Mouse (Mus musculus) adrenal gland, postnatal 14 days (tissue): Measurements from ENCODE around the gene Amh. TPM values are rescaled to one million over a fixed set of nuclear protein-coding genes. Genes with fewer than 3 reads are reported as not detected.
"Not testable (repeated sequence)": the region's sequence is repeated elsewhere in the genome, so short reads cannot be mapped to it uniquely, and the experiment has no call there.

ENCODE experiments used
- DNase-seq: peaks from one replicate; pipeline ENCODE4 v3.0.0; 2021; ENCODE audit warnings: mixed read lengths
- total RNA-seq: library from RNA; stranded (reverse); gene quantifications from 2 replicates; pipeline ENCODE4 v1.2.3, GENCODE M21; 2021

Amh gene
- total RNA-seq, 1 experiment from 2014 or later = 0.74 TPM

DNA sequence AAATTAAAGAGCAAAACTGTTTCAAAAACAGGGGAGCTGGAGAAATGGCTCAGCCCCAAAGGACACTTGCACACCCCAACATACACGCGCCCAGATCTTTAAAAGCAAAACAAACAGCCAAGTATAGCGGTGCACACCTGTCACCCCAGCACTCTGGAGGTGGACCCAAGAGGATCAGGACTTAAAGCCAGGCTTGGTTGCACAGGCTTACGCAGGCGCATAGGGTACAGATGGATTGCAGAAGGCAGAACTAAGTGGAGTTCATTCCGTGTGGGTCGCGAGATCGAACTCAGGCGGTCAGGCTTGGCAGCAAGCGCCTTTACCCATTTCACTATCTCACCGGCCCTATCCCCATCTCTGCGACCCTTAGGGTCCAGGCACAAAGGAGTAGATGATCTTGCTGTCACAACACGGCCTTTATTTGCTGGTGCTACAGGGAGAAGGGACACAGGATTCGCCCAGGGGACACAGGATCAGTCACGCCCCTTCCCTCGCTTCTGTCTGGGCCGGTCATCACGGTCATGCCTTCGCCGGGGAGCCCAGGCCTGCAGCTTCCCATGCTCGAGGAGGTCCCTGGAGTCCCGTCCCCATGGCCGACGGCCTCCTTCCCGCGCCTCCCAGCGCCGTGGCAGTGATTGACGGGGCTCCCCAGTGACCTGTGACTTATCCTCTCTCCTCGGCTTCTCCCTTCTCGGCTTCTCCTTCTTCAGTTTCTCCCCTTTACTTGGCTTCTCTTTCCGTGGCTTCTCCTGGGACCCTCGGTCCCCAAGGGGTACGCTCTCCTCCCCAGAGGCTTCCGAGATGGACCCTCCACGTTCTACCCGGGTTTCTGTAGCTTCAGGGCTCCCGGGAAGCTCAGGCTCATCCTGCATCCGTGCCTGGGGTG is 3.3 kb downstream of the Amh start:
- DNase-seq = peak; percentile 40

DNA sequence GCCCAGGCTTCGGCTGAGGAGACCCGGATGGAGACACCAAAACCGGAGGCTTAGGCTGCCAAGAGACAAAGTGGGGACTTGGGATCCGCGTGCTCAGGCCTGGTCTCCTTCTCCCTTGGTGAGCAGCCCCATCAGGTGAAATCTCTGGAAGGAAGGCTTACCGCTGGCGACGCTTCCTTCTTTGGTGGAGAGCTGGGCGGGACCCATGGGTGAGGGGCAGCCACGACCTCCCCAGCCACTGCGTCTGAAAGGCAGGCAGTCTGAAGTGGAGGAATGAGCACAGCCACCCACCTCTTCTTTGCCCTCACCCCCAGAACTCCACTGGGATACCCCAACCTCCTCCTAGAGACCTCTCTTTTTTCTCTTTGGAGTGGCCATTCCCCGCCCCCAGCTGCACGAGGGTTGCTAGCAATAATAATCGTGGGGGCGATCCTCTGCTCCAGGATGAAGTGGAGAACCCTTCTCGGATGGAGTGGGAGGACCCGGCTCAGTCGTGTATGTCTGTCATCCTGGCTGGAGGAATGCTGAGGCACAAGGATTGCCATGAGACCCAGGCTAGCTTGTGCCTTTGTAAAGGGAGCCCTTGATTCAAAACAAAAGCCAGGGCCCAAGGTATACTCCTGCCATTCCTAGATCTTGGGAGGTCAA is 4.1 kb downstream of the Amh start:
- DNase-seq = peak; percentile 6

DNA sequence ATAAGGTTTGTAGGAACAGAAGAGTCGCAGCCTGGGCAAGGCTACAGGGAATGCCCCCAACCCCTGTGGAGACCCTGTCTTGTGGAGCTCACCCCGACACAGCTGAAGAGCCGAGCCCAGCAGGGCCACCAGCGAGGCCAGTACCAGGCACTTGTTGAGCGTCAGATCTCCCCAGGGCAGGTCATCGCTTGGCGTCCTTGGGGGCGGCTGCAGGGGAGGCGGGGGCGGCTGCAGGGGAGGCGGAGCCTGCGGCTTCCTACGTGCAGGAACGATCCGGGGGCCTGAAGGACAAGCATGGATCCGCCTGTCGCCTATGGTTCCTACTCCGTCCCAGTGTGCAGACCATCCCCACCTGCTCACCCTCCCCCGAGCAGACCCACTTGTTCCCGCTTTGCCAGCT is 5.0 kb downstream of the Amh start:
- peak; percentile 80 for DNase-seq

- DNase-seq = peak; percentile 77
These were observed 7.5 kb downstream of the Amh start for GRCm38 (mm10) chr10:80812391-80813041.

- no peak for DNase-seq
These were observed 8.3 kb downstream of the Amh start, which contains the start of gene Jsrp1 for GRCm38 (mm10) chr10:80813366-80813765. Gene Jsrp1 (minus strand): TSS chr10:80813498.

DNA sequence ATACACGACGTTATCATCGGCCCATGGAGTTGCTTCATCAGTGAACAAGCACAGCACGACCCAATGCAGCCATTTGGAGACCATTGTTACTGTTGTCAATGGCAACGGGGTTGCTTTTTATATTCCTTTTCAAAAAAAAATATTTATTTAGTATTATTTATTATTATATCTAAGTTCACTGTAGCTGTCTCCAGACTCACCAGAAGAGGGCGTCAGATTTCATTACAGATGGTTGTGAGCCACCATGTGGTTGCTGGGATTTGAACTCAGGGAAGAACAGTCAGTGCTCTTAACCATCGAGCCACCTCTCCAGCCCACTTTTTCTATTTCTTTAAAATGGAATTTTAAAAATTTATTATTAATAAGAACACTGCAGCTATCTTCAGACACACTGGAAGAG is 9.8 kb downstream of the Amh start:
- DNase-seq = no peak

DNA sequence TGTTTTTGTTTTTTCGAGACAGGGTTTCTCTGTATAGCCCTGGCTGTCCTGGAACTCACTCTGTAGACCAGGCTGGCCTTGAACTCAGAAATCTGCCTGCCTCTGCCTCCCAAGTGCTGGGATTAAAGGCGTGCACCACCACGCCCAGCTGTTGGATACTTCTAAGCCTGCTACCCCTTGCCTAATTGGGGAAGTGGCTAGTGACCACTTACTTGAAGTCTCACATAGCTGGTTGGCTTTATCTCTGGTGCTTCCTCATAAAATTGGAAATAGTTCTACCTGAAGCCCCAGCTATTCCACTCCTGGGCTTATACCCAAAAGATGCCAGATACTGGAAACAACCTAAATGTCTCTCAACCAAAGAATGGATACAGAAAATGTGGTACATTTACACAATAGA is 11.3 kb downstream of the Amh start:
- not testable (repeated sequence) for DNase-seq

GRCm38 (mm10) chr10:80817164-80817563 is 12.1 kb downstream of the Amh start:
- peak; percentile 65 for DNase-seq

- DNase-seq = not testable (repeated sequence)
These were observed 12.9 kb downstream of the Amh start for GRCm38 (mm10) chr10:80817955-80818354.

- no peak for DNase-seq
These were observed 13.7 kb downstream of the Amh start for GRCm38 (mm10) chr10:80818599-80819281.

DNA sequence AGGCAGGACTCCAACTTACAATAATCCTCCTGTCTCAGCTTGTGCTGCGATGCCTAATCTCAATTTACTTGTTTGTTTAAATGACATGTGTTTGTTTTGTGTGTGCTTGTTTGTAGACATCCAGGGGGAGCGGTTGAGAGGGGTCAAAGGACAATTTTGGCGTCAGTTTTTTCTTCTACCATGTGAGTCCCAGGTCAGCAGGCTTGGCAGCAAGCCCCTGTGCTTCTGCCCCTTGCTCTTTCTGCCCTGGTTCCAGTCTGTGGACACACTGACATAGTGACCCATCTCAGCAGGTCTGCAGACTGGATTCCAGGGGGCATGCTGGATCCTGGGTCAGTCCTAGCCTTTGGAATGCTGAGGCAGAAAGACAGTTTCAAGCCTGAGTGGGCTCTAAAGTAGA is 14.4 kb downstream of the Amh start:
- no peak for DNase-seq

DNA sequence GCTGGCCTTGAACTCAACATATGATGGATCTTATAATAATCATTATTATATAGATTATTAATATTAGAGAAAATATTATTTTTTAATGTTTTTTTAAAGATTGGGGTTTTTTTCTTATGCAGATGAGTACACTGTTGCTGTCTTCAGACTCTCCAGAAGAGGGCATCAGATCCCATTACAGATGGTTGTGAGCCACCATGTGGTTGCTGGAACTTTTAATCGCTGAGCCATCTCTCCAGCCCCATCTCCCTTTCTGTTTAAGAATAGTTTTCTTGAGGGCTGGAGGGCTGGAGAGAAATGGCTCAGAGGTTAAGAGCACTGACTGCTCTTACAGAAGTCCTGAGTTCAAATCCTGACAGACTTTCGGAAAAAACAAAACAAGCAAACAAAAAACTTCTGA is 16.9 kb downstream of the Amh start:
- peak; percentile 43 for DNase-seq

DNA sequence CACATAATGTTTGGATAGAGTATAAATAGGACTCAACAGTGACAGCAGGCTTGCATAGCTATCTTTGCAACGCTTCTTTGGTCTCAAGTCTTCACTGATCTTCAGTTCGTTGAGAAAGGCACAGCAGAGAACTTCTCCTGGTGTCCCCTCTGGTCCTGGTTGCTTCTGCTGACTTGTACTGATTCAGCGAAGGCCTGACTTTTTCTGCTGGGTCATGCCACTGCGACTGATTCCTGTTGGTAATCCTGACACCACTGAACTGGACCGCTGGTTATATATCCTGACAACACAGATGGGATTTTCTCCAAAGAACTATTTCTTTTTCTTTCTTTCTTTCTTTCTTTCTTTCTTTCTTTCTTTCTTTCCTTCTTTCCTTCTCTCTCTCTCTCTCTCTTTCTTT is 17.5 kb downstream of the Amh start:
- no peak for DNase-seq

- no peak for DNase-seq
These were observed 18.3 kb downstream of the Amh start for GRCm38 (mm10) chr10:80823316-80823715.

DNA sequence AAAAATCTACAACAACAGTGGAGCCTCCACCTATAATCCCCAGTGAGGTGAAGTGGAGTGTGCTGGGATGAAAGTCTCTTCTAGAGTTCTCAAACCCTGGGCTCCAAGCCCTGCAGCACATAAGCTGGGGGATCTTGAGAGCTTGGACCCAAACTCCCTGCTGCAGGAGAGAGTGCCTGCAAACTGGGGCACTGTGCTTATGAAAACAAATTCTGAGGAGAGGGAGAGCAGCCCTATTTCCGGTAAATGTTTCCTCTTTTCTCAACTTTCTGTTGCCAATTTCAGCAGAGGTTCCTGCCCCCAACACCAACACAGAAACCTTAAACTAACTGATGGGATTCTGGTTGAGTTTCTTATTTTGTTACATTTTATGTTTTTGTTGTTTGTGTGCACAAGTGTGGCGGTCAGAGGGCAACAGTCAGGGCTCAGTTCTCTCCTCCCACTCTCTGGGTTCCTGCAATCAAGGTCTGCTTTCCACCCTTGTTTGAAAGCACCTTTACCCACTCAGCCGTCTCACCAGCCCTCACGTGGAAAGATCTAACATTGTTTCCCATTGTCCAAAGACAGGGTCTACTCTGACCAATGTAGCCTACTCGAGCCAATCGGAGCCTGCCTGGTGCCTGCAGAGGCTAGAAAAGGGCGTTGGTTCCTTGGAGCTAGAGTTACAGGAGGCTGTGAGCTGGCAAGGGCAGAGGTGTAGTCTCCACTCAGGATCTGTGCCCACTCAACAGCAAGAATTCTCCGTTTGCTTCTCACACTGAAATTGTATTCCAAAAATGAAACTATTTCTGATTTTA is 19.0 kb downstream of the Amh start:
- DNase-seq = no peak

- no peak for DNase-seq
These were observed 19.8 kb downstream of the Amh start for GRCm38 (mm10) chr10:80824827-80825226.

DNA sequence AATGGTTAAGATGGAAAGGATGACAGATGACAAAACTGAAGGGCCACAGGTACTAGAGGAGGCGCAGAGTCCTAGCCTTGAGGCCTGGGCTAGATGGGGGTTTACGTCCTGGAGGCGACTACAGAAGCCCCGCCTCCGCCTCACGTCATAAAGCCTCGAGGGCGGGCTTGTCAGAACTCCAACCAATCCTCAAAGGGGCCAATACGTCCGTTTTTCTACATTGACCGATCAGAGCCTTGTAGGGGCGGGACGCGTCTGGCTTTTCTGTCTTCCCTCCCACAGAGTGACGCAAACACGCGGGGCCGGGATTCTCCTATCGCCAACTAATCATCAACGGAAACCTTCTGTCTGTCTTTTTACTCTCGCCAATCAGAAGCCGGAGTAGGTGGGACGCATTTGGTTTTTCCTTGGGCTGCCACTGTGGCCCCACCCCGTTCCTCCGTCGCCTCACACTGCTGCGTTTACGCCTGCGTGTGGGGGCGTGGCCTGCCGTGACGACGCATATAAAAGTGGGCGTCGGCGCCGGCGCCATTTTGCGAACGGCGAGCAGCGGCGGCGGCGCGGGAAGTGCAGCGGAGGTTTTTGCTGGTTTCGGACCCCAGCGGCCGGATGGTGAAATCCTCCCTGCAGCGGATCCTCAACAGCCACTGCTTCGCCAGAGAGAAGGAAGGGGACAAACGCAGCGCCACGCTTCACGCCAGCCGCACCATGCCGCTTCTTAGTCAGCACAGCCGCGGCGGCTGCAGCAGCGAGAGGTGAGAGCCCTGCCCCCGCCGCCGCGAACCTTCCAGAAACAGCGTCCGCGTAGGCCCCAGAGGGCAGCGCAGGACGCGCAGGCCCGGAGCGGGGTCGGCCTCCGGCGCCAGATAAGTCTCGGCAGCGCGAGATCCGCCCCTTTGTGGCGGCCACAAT is 21.4 kb downstream of the Amh start, which contains the start of gene Oaz1:
Gene Oaz1 (plus strand): TSS at position 506 of the 912 bp plus-strand sequence.
- DNase-seq = peak; percentile 98

DNA sequence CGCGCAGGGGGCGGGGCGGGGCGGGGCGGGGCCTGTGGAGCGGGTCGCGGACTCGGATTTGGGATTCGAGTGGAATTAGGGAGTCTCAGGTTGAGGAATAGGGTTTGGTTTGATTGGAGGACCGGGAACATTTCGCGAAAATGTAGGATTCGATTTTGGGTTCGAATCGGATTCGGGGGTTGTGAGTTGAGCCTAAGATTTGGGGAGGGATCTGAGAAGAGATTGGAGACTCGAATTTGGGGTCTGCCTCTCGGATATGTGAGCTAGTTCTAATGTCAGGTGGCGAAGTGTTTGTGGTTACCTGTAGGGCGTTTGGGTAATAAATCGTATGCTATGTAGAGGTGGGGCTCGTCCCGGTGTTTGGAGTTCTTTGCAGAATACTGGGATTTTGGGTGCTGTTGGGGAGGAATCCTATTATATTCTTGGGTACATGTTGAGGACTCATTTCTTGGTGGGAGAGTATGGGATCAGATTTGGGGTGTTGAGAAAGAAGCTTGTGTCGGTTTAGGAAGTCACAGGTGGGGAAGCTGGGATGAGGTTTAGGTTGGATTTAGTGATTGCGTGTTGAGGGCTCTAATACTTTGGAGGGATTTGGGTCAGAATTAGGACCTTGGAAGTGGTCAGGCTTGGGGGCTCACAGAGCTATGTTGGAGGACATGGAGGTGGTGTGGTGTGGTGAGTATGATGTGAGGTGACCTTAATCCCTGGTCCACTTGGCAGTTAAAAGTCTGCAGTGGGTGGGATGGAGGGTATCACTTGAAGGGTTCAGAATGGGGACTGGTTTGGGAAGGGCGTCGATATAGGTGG is 22.2 kb downstream of the Amh start:
- no peak for DNase-seq

GRCm38 (mm10) chr10:80827870-80828420 is 22.9 kb downstream of the Amh start:
- no peak for DNase-seq
